Mouse (Mus musculus) heart, embryonic 16.5 days (tissue): Measurements from ENCODE around the gene Traf4. TPM values are rescaled to one million over a fixed set of nuclear protein-coding genes. Genes with fewer than 3 reads are reported as not detected.

ENCODE experiments used
- ATAC-seq: fragments of 200-750 bp; cut with Nextera tagmentation; replicated peaks from 2 replicates; pipeline ENCODE4 v1.8.0; 2017; ENCODE audit warnings: moderate number of reproducible peaks; ENCODE audit not compliant: insufficient read depth, low FRiP score; ENCODE audit errors: extremely low read depth
- H3K27ac ChIP-seq: fragments of 300-500 bp; sonication (generic); 2 replicates; pipeline ENCODE4 v1.5.1; 2014; ENCODE audit warnings: mild to moderate bottlenecking, low read length, control low read depth, moderate library complexity
- H3K27me3 ChIP-seq: fragments of 300-500 bp; sonication (generic); 2 replicates; pipeline ENCODE4 v1.6.1; 2014; ENCODE audit warnings: low read length, mixed read lengths; ENCODE audit not compliant: control insufficient read depth, insufficient read depth
- H3K36me3 ChIP-seq: fragments of 300-500 bp; sonication (generic); 2 replicates; pipeline ENCODE4 v1.6.1; 2014; ENCODE audit not compliant: control insufficient read depth, insufficient read depth
- H3K4me1 ChIP-seq: fragments of 300-500 bp; sonication (generic); 2 replicates; pipeline ENCODE4 v1.6.1; 2014; ENCODE audit warnings: low read length, mixed read lengths; ENCODE audit not compliant: control insufficient read depth, insufficient read depth
- H3K4me2 ChIP-seq: fragments of 300-500 bp; sonication (generic); 2 replicates; pipeline ENCODE4 v1.6.1; 2014; ENCODE audit warnings: low read depth, mild to moderate bottlenecking, control low read depth, low read length
- H3K4me3 ChIP-seq: fragments of 300-500 bp; sonication (generic); 2 replicates; pipeline ENCODE4 v1.5.1; 2014; ENCODE audit warnings: mild to moderate bottlenecking, control low read depth, low read length
- H3K9ac ChIP-seq: fragments of 300-500 bp; sonication (generic); 2 replicates; pipeline ENCODE4 v1.6.1; 2014; ENCODE audit warnings: low read length, control low read depth
- H3K9me3 ChIP-seq: fragments of 300-500 bp; sonication (generic); replicated peaks from 2 replicates; pipeline ENCODE4 v1.6.1; 2016; ENCODE audit warnings: low read length; ENCODE audit not compliant: control insufficient read depth
- WGBS: fragments of 180-500 bp; shearing (Covaris S2); extraction: QIAGEN DNeasy Blood & Tissue Kit; methylation state at CpG from one replicate; pipeline ENCODE4 v1.1.7; 2014; 5-methylcytosine and 5-hydroxymethylcytosine counted together
- polyA plus RNA-seq: library from polyadenylated mRNA; unstranded; fragments of >200 nt; fragmentation: Nextera tagmentation; extraction: Ambion mirVana; gene quantifications from 2 replicates; pipeline ENCODE4 v1.2.1, GENCODE M21; 2015

The Traf4 gene
- polyA plus RNA-seq, 1 experiment from 2014 or later: 37.3 TPM

DNA sequence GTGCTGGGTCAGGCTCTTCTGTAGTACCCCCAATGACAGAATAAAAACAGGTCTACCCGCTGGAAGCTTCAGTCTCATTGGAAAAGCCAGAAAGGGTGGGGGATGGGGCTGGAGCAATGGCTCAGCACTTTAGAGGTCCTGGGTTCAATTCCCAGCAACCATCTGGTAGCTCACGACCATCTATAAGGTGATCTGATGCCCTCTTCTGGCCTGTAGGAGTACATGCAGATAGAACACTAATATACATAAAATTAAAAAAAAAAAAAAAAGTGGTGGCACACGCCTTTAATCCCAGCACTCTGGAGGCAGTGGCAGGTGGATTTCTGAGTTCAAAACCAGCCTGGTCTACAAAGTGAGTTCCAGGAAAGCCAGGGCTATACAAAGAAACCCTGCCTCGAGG, 5.9 kb upstream of the Traf4 start:
- peaks cover 5% of the 10 kb centered on the region; the same call in 1 of the 2 replicates for H3K36me3 ChIP-seq
- H3K4me3 ChIP-seq: no peak overlapping the region
- no peak overlapping the region for H3K4me2 ChIP-seq
- no peaks in the 10 kb centered on the region for H3K27me3 ChIP-seq
- no peaks in the 10 kb centered on the region for H3K9me3 ChIP-seq
- H3K27ac ChIP-seq: no peak overlapping the region
- peaks cover 5% of the 10 kb centered on the region for H3K4me1 ChIP-seq
- no peak for ATAC-seq
- 70% methylated on average over 4 of the region's 4 CpGs for WGBS
- no peak overlapping the region for H3K9ac ChIP-seq

DNA sequence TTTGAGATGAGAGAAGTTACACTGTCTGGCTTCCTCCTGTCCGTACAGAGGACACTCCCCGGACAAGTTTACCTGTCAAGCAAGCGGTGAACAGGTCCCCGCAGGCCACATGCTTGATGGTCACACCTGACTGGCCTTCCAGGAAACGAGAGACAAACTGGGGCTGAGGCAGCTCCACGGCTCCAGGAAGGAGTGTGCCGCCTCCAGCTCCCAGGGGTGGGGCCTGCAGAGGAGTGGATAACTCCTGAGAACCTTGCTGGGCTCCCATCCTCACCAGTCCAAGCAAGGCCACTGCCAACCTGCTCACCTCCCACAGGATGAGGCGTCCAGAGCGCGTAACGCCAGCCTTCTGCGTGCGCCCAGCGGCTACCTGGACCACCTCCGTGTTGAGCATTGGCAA, 4.9 kb upstream of the Traf4 start:
- 88% methylated on average over 15 of the region's 15 CpGs for WGBS
- peaks cover 11% of the 10 kb centered on the region for H3K4me1 ChIP-seq
- no peak for ATAC-seq

DNA sequence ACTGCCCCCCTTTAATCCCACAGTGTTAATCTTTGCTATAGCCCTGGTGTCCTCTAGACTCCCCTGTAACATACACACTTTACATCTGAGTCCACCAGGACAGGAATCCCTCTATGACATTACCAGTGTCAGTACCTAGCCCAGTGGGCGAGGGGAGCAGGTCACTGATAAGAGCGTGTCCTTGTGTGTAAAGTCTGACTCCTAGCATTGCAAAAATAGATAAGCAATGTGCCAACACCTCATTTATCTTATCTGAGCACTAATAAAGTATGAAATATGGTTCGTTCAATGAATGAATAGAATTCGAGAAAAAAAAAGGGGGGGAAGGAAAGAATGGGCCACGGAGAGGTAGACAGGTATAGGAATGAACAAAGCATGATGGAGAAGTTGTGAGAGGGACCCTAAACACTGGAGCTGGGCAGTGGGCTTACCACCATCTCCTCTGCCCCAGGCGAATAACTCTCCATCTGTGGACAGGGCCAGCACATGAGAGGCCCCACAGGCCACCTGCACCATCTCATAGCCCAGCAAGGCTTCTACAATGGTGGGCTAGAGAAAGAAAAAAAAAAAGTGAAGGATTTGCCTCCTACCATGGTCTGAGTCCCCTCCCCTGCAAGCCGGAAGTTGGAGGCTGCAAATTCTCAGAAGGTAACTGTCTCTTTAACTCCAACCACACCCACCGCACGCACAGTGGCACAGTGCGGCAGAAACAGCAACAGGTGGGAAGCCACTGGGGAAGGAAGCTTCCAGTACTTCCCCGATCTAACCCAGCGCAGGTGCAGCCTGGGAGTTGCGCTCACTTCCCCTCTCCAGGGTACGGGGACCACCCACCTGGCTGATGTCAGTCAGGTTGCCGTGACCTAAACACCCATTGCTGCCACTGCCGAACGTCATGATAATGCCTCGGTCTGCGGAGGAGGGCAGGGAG, 3.4 kb upstream of the Traf4 start:
- H3K27me3 ChIP-seq: no peaks in the 10 kb centered on the region
- no peak overlapping the region for H3K27ac ChIP-seq
- peaks cover 5% of the 10 kb centered on the region; the same call in 1 of the 2 replicates for H3K36me3 ChIP-seq
- no peaks in the 10 kb centered on the region for H3K9me3 ChIP-seq
- no peak overlapping the region for H3K4me3 ChIP-seq
- no peak for ATAC-seq
- WGBS: 48% methylated on average over 19 of the region's 19 CpGs
- H3K9ac ChIP-seq: no peak overlapping the region
- peaks cover 12% of the 10 kb centered on the region for H3K4me1 ChIP-seq
- peak overlapping the region; percentile 13; the same call in 1 of the 2 replicates for H3K4me2 ChIP-seq

More for the DNA sequence above, 4.9 kb upstream of the Traf4 start:
- H3K27ac ChIP-seq: no peak overlapping the region
- H3K4me3 ChIP-seq: no peak overlapping the region
- H3K9me3 ChIP-seq: no peaks in the 10 kb centered on the region
- H3K36me3 ChIP-seq: peaks cover 5% of the 10 kb centered on the region; the same call in 1 of the 2 replicates
- no peak overlapping the region for H3K4me2 ChIP-seq
- no peak overlapping the region for H3K9ac ChIP-seq
- no peaks in the 10 kb centered on the region for H3K27me3 ChIP-seq

DNA sequence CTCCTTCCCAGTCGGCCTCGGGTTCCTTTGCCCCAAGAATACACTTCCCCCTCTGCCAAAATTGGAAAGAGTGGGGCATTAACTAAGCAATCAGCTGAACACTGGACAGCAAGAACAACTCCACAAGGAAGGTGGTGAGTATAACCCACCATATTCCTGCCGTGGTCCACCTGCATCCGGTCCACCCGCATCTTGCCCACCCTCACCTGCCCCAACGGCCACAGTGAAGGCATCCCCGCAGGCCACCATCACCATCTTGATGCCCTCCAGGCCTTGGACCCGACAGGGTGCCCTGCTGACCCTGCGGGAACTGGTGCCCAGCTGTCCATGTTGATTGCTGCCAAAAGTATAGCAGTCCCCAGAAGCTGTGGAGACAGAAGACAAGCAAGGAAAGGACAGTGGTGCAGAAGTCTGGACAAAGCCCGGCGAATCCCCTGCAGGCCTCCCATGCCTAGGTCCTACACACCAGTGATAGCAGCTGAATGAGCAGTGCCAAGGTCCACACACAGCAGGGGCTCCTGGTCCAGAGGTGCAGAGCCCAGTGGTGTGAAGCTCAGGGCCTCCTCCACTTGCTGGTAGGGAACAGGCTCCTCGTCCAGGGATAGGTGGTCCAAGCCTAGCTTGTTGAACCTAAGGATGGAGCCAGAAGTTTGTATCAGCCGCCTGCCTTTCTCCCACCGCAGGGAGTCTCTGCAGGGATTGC, 2.0 kb upstream of the Traf4 start:
- Histone ChIP-seq H3K9me3 (no peaks in the 10 kb centered on the region), H3K9ac (no peak overlapping the region), H3K27ac (no peak overlapping the region), H3K4me3 (no peak overlapping the region), H3K27me3 (no peaks in the 10 kb centered on the region), H3K4me2 (no peak overlapping the region), H3K36me3 (peaks cover 5% of the 10 kb centered on the region; the same call in 1 of the 2 replicates), H3K4me1 (peaks cover 26% of the 10 kb centered on the region)
- ATAC-seq: no peak
- WGBS: 87% methylated on average over 14 of the region's 14 CpGs

DNA sequence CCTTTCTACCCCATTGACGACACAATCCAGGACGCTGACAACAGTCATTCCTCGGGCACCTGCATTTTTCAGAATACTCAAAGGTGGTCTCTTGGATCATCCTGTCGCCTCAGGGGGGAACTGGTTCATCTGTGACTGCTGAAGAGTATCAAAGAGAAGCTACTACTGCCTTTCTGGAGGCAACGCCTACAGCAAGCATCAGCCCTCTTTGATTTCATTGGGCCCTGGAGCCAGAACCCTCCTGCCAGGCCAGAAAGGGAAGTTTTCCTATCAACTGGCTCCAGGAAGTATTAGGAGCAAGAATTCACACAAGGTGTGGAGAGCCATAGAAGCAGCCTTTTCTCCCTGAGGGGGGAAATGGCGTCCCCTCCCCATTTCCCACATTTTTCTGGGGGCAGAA, 1.3 kb upstream of the Traf4 start:
- ATAC-seq: no peak
- Histone ChIP-seq H3K4me3 (no peak overlapping the region), H3K4me1 (peaks cover 32% of the 10 kb centered on the region), H3K9ac (no peak overlapping the region), H3K4me2 (no peak overlapping the region), H3K9me3 (no peaks in the 10 kb centered on the region), H3K27me3 (no peaks in the 10 kb centered on the region), H3K36me3 (peaks cover 5% of the 10 kb centered on the region; the same call in 1 of the 2 replicates), H3K27ac (0 out of 2 replicates have a peak overlapping the region, but pooled peaks have one; percentile 93)
- WGBS: 75% methylated on average over 6 of the region's 6 CpGs

DNA sequence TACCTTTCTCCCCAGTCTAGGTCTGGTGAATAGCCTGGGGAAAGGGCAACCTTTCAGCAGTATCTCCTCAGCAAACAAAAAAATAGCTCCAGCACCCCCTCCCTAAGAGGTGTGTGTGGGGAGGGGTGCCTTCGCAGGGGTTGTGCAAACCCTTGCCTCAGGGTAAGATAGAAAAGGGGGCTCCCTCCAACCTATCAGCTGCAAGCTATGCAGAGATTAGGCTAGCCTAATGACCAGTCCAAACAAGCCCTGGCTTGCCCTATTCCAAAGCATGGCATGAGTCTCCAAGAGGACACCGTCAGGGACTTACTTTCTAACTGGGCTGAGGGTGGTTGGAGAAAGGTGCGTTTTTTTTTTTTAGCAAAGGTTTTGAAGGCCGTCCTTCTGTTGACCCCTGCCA, 772 bp upstream of the Traf4 start:
- ATAC-seq: no peak
- peaks cover 4% of the 10 kb centered on the region; the same call in 1 of the 2 replicates for H3K36me3 ChIP-seq
- peak overlapping the region; percentile 87 for H3K4me3 ChIP-seq
- H3K4me1 ChIP-seq: peaks cover 32% of the 10 kb centered on the region
- H3K9me3 ChIP-seq: no peaks in the 10 kb centered on the region
- 48% methylated on average over 4 of the region's 4 CpGs for WGBS
- H3K4me2 ChIP-seq: peak overlapping the region; percentile 92
- H3K9ac ChIP-seq: peak overlapping the region; percentile 95
- H3K27ac ChIP-seq: peak overlapping the region; percentile 93
- H3K27me3 ChIP-seq: no peaks in the 10 kb centered on the region

DNA sequence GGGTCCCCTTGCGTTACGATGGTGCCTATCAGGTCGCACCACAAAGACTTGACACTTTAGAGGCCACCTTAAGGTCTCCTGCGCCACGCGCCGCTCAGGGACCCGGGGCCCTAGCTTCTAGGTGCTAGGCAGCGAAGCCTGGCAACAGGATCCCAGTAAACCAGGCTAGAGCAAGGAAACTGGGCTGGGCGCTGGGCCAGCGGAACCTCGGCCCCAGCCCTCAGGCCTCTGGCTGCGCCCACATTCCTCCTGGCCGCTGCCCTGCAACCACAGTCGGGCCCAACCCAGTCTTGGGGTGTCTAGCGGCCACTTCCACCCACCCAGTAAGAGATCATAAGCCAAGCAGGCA, 346 bp upstream of the Traf4 start:
- H3K27me3 ChIP-seq: no peaks in the 10 kb centered on the region
- peak overlapping the region; percentile 93 for H3K27ac ChIP-seq
- H3K4me2 ChIP-seq: peak overlapping the region; percentile 92
- 2% methylated on average over 16 of the region's 16 CpGs for WGBS
- peak; percentile 10 for ATAC-seq
- no peaks in the 10 kb centered on the region for H3K9me3 ChIP-seq
- H3K9ac ChIP-seq: peak overlapping the region; percentile 95
- peaks cover 32% of the 10 kb centered on the region for H3K4me1 ChIP-seq
- peak overlapping the region; percentile 87 for H3K4me3 ChIP-seq
- peaks cover 3% of the 10 kb centered on the region; the same call in 1 of the 2 replicates for H3K36me3 ChIP-seq

DNA sequence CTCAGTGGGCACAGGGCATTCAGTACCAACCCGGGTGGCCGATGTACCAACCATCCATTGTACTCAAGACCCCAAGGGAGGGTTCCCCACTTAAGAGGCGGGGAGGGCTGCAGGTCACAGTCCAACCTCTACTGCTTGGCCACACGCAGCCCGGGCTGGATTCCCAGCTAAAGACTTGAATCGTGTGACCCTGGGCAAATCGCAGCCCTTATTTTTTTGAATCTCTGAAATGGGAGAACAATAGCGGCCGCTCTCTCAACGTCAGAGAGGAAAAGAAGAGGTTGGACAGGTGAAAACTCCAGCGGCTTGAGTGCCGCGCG, 825 bp downstream of the Traf4 start:
- peak overlapping the region; percentile 95 for H3K9ac ChIP-seq
- H3K4me2 ChIP-seq: peak overlapping the region; percentile 92
- no peaks in the 10 kb centered on the region for H3K9me3 ChIP-seq
- WGBS: under 1% methylated on average over 14 of the region's 14 CpGs
- H3K36me3 ChIP-seq: peaks cover 14% of the 10 kb centered on the region
- ATAC-seq: no peak
- H3K27me3 ChIP-seq: no peaks in the 10 kb centered on the region
- peak overlapping the region; percentile 87 for H3K4me3 ChIP-seq
- H3K4me1 ChIP-seq: peaks cover 32% of the 10 kb centered on the region
- peak overlapping the region; percentile 89 for H3K27ac ChIP-seq
